Mouse (Mus musculus): Measurements from ENCODE around the gene Mrps36. TPM values are rescaled to one million over a fixed set of nuclear protein-coding genes. Genes with fewer than 3 reads are reported as not detected.
"Not testable (repeated sequence)": the region's sequence is repeated elsewhere in the genome, so short reads cannot be mapped to it uniquely, and the experiment has no call there.

Gene Mrps36
- 100 to 1,000 TPM; 185 to 206 TPM for total RNA-seq (2021)
- 161 and 254 TPM in 2 replicates for polyA plus RNA-seq (2012; rRNA removed)
- long read RNA-seq, transcript Mrps36-202 (4 exons, 571 nt): minor isoform, 24 of 176 reads
- long read RNA-seq, transcript Mrps36-203 (4 exons, 701 nt): major isoform, 134 of 176 reads
- long read RNA-seq, partial matches to known transcripts: 1 of 176 reads
- long read RNA-seq, other reads (novel, unspliced or antisense): 13 of 176 reads

GRCm38 (mm10) chr13:100744036-100744744 lies at the start of gene Mrps36:
Gene Mrps36 (minus strand): TSS chr13:100744659.
- intact Hi-C loops (cut with DNase I): loop anchor here (1.0 to 2.0 kb wide), 3 partner anchors 13 to 89 kb away; partner anchors contain the start of genes Ccnb1 and Slc30a5
- peak within 1 kb of the TSS; percentile 100 for H3K4me3 ChIP-seq
- WGBS: under 1% methylated on average over 52 of the region's 52 CpGs
- peaks cover 2% of the 10 kb centered on the region for H3K36me3 ChIP-seq (ENCODE audit: control insufficient read depth, insufficient read depth, low read length)
- peak within 1 kb of the TSS; percentile 88 for H3K9ac ChIP-seq (ENCODE audit: low read depth, low read length)
- peaks cover 2% of the 10 kb centered on the region for H3K4me1 ChIP-seq (ENCODE audit: control insufficient read depth, insufficient read depth, low read length)
- H3K27me3 ChIP-seq (ENCODE audit: control insufficient read depth, insufficient read depth, low read length): no peaks in the 10 kb centered on the region
- no peaks in the 10 kb centered on the region for H3K79me2 ChIP-seq (replicated peaks; ENCODE audit: control insufficient read depth, insufficient read depth, low read length)
- peak within 1 kb of the TSS; percentile 97 for H3K27ac ChIP-seq
- TF ChIP-seq EP300 (IDR thresholded peaks at IDR 0.05; ENCODE audit: insufficient read depth, low read depth, low read length) (peak; percentile 26; the same call in 1 of the 2 replicates), CTCF (IDR thresholded peaks at IDR 0.05) (0 out of 2 replicates have a peak, but pooled peaks have one; percentile 16), POLR2A (IDR thresholded peaks at IDR 0.05; ENCODE audit: insufficient read depth, low read depth, low read length) (peak; percentile 83)
- DNase-seq: peak; percentile 94 to 95

- intact Hi-C loops (cut with DNase I): no loop called here
- no peak for DNase-seq
- no peak overlapping the region for H3K27ac ChIP-seq
- TF ChIP-seq POLR2A (IDR thresholded peaks at IDR 0.05; ENCODE audit: insufficient read depth, low read depth, low read length) (no peak), CTCF (IDR thresholded peaks at IDR 0.05) (no peak)
- H3K4me1 ChIP-seq (ENCODE audit: control insufficient read depth, insufficient read depth, low read length): no peaks in the 10 kb centered on the region; the same call in 1 of the 2 replicates
- no peaks in the 10 kb centered on the region for H3K36me3 ChIP-seq (ENCODE audit: control insufficient read depth, insufficient read depth, low read length)
- H3K4me3 ChIP-seq: no peak overlapping the region
- no peaks in the 10 kb centered on the region for H3K27me3 ChIP-seq (ENCODE audit: control insufficient read depth, insufficient read depth, low read length)
- WGBS: 89% methylated on average over 3 of the region's 3 CpGs
- H3K9ac ChIP-seq (ENCODE audit: low read depth, low read length): no peak overlapping the region
- no peaks in the 10 kb centered on the region for H3K79me2 ChIP-seq (replicated peaks; ENCODE audit: control insufficient read depth, insufficient read depth, low read length)
These were observed 44.6 kb upstream of the Mrps36 start for GRCm38 (mm10) chr13:100789083-100789482.

GRCm38 (mm10) chr13:100788057-100788456 lies 43.6 kb upstream of the Mrps36 start:
- WGBS: 92% methylated on average over 10 of the region's 14 CpGs
- H3K36me3 ChIP-seq (ENCODE audit: control insufficient read depth, insufficient read depth, low read length); H3K4me3 ChIP-seq; H3K4me1 ChIP-seq (ENCODE audit: control insufficient read depth, insufficient read depth, low read length); H3K9ac ChIP-seq (ENCODE audit: low read depth, low read length); H3K79me2 ChIP-seq (replicated peaks; ENCODE audit: control insufficient read depth, insufficient read depth, low read length); intact Hi-C loops (cut with DNase I); H3K27ac ChIP-seq; H3K27me3 ChIP-seq (ENCODE audit: control insufficient read depth, insufficient read depth, low read length); DNase-seq: not testable (repeated sequence)

GRCm38 (mm10) chr13:100787316-100788010 lies 43.0 kb upstream of the Mrps36 start:
- Histone ChIP-seq H3K27ac (no peak overlapping the region), H3K27me3 (ENCODE audit: control insufficient read depth, insufficient read depth, low read length) (no peaks in the 10 kb centered on the region), H3K4me3 (no peak overlapping the region), H3K4me1 (ENCODE audit: control insufficient read depth, insufficient read depth, low read length) (no peaks in the 10 kb centered on the region; the same call in 1 of the 2 replicates), H3K9ac (ENCODE audit: low read depth, low read length) (no peak overlapping the region), H3K79me2 (replicated peaks; ENCODE audit: control insufficient read depth, insufficient read depth, low read length) (no peaks in the 10 kb centered on the region), H3K36me3 (ENCODE audit: control insufficient read depth, insufficient read depth, low read length) (no peaks in the 10 kb centered on the region)
- no peak for DNase-seq
- intact Hi-C loops (cut with DNase I): loop anchor here (2.0 kb wide), 1 partner anchor 43 kb away; the partner anchor contains the start of gene Mrps36
- TF ChIP-seq POLR2A (IDR thresholded peaks at IDR 0.05; ENCODE audit: insufficient read depth, low read depth, low read length) (no peak), CTCF (IDR thresholded peaks at IDR 0.05) (no peak), EP300 (IDR thresholded peaks at IDR 0.05; ENCODE audit: insufficient read depth, low read depth, low read length) (no peak)
- 91% methylated on average over 6 of the region's 6 CpGs for WGBS

- DNase-seq: peak; percentile 91 to 92
- H3K27me3 ChIP-seq (ENCODE audit: control insufficient read depth, insufficient read depth, low read length): no peaks in the 10 kb centered on the region
- H3K4me1 ChIP-seq (ENCODE audit: control insufficient read depth, insufficient read depth, low read length): no peaks in the 10 kb centered on the region; the same call in 1 of the 2 replicates
- intact Hi-C loops (cut with DNase I): loop anchor here (1.0 to 2.0 kb wide), 2 partner anchors 42 to 47 kb away; partner anchors contain the start of genes Mrps36 and Slc30a5
- peak; percentile 27; the same call in 1 of the 2 replicates for TF ChIP-seq POLR2A (IDR thresholded peaks at IDR 0.05; ENCODE audit: insufficient read depth, low read depth, low read length)
- TF ChIP-seq EP300 (IDR thresholded peaks at IDR 0.05; ENCODE audit: insufficient read depth, low read depth, low read length): no peak
- TF ChIP-seq CTCF (IDR thresholded peaks at IDR 0.05): peak; percentile 54
- no peaks in the 10 kb centered on the region for H3K79me2 ChIP-seq (replicated peaks; ENCODE audit: control insufficient read depth, insufficient read depth, low read length)
- under 1% methylated on average over 35 of the region's 35 CpGs for WGBS
- peak within 1 kb of the TSS; percentile 59 for H3K4me3 ChIP-seq
- peak within 1 kb of the TSS; percentile 26; the same call in 1 of the 2 replicates for H3K27ac ChIP-seq
- peak within 1 kb of the TSS; percentile 19; the same call in 1 of the 2 replicates for H3K9ac ChIP-seq (ENCODE audit: low read depth, low read length)
- H3K36me3 ChIP-seq (ENCODE audit: control insufficient read depth, insufficient read depth, low read length): no peaks in the 10 kb centered on the region
These were observed 42.0 kb upstream of the Mrps36 start, which contains the start of gene Ccnb1 for GRCm38 (mm10) chr13:100786414-100786867. Gene Ccnb1 (minus strand): TSS chr13:100786570.
